Mouse (Mus musculus) kidney, embryonic 14.5 days (tissue): ENCODE measurements at regions not wholly inside any gene's neighbourhood (a gene's known extent, or its start where the extent isn't known, plus 50 kb on each side); places are given as distances from the start of the nearest gene placed in this dataset.
A peak's percentile ranks its signal among the peaks of the same experiment; 100 is the strongest.

ENCODE experiments used
- ATAC-seq: fragments of 200-750 bp; cut with Nextera tagmentation; 2 replicates; pipeline ENCODE4 v1.8.0; 2017; ENCODE audit warnings: moderate number of reproducible peaks, mild to moderate bottlenecking, moderate TSS enrichment, moderate library complexity; ENCODE audit not compliant: low FRiP score, low TSS enrichment
- H3K27ac ChIP-seq: fragments of 300-500 bp; sonication (generic); 2 replicates; pipeline ENCODE4 v1.5.1; 2014; ENCODE audit warnings: low read depth, mild to moderate bottlenecking, low read length, moderate library complexity, mixed read lengths
- H3K27me3 ChIP-seq: fragments of 300-500 bp; sonication (generic); 2 replicates; pipeline ENCODE4 v1.6.1; 2014; ENCODE audit warnings: mild to moderate bottlenecking, low read length; ENCODE audit not compliant: control insufficient read depth, insufficient read depth
- H3K36me3 ChIP-seq: fragments of 300-500 bp; sonication (generic); 2 replicates; pipeline ENCODE4 v1.6.1; 2014; ENCODE audit warnings: low read length, mixed read lengths; ENCODE audit not compliant: control insufficient read depth, insufficient read depth
- H3K4me1 ChIP-seq: fragments of 300-500 bp; sonication (generic); 2 replicates; pipeline ENCODE4 v1.6.1; 2014; ENCODE audit warnings: low read length, mixed read lengths; ENCODE audit not compliant: control insufficient read depth, insufficient read depth
- H3K4me2 ChIP-seq: fragments of 300-500 bp; sonication (generic); replicated peaks from 2 replicates; pipeline ENCODE4 v1.6.1; 2014; ENCODE audit warnings: low read depth, mild to moderate bottlenecking, low read length
- H3K4me3 ChIP-seq: fragments of 300-500 bp; sonication (generic); 2 replicates; pipeline ENCODE4 v1.5.1; 2014; ENCODE audit warnings: mild to moderate bottlenecking, low read length
- H3K9ac ChIP-seq: fragments of 300-500 bp; sonication (generic); 2 replicates; pipeline ENCODE4 v1.6.1; 2014; ENCODE audit warnings: low read depth, mild to moderate bottlenecking, low read length, moderate library complexity
- H3K9me3 ChIP-seq: fragments of 300-500 bp; sonication (generic); 2 replicates; pipeline ENCODE4 v1.6.1; 2016; ENCODE audit warnings: low read length; ENCODE audit not compliant: control insufficient read depth
- WGBS: fragments of 180-500 bp; shearing (Covaris S2); extraction: QIAGEN DNeasy Blood & Tissue Kit; methylation state at CpG from one replicate; pipeline ENCODE4 v1.1.7; 2014; 5-methylcytosine and 5-hydroxymethylcytosine counted together

- H3K9ac ChIP-seq = no peak overlapping the region
- no peaks in the 10 kb centered on the region for H3K36me3 ChIP-seq
- no peaks in the 10 kb centered on the region for H3K27me3 ChIP-seq
- H3K4me2 ChIP-seq = no peak overlapping the region
- no peak overlapping the region for H3K27ac ChIP-seq
- no peak for ATAC-seq
- 92% methylated on average over 5 of the region's 5 CpGs for WGBS
- no peaks in the 10 kb centered on the region for H3K9me3 ChIP-seq
- no peaks in the 10 kb centered on the region for H3K4me1 ChIP-seq
- no peak overlapping the region for H3K4me3 ChIP-seq
Observed at GRCm38 (mm10) chr1:71848656-71849055, 195.7 kb upstream of the Fn1 start.

- H3K9me3 ChIP-seq = peaks cover 4% of the 10 kb centered on the region; the same call in 1 of the 2 replicates
- ATAC-seq = peak; percentile 68; the same call in 1 of the 2 replicates
- peak overlapping the region; percentile 3; the same call in 1 of the 2 replicates for H3K27ac ChIP-seq
- no peak overlapping the region for H3K4me3 ChIP-seq
- peak overlapping the region; percentile 13 for H3K4me2 ChIP-seq
- H3K4me1 ChIP-seq = no peaks in the 10 kb centered on the region
- peak overlapping the region; percentile 19; the same call in 1 of the 2 replicates for H3K9ac ChIP-seq
- 37% methylated on average over 16 of the region's 16 CpGs for WGBS
- no peaks in the 10 kb centered on the region for H3K36me3 ChIP-seq
- H3K27me3 ChIP-seq = no peaks in the 10 kb centered on the region
Observed at GRCm38 (mm10) chr1:71844938-71845685, 192.1 kb upstream of the Fn1 start.

- Histone ChIP-seq H3K9me3 (peaks cover 6% of the 10 kb centered on the region; the same call in 1 of the 2 replicates), H3K4me1 (peaks cover 7% of the 10 kb centered on the region; the same call in 1 of the 2 replicates), H3K27me3 (no peaks in the 10 kb centered on the region), H3K36me3 (no peaks in the 10 kb centered on the region), H3K4me3 (peak overlapping the region; percentile 10; the same call in 1 of the 2 replicates), H3K9ac (no peak overlapping the region), H3K4me2 (peak overlapping the region; percentile 30), H3K27ac (0 out of 2 replicates have a peak overlapping the region, but pooled peaks have one; percentile 0)
- peak; percentile 74 for ATAC-seq
- WGBS = 20% methylated on average over 12 of the region's 12 CpGs
Observed at GRCm38 (mm10) chr1:71837764-71838163, 184.8 kb upstream of the Fn1 start.

- WGBS = 35% methylated on average over 20 of the region's 20 CpGs
- Histone ChIP-seq H3K4me2 (peak overlapping the region; percentile 30), H3K27ac (no peak overlapping the region), H3K9ac (no peak overlapping the region), H3K4me3 (peak overlapping the region; percentile 10; the same call in 1 of the 2 replicates), H3K9me3 (peaks cover 6% of the 10 kb centered on the region; the same call in 1 of the 2 replicates), H3K36me3 (no peaks in the 10 kb centered on the region), H3K4me1 (peaks cover 7% of the 10 kb centered on the region; the same call in 1 of the 2 replicates), H3K27me3 (no peaks in the 10 kb centered on the region)
- ATAC-seq = peak; percentile 54; the same call in 1 of the 2 replicates
Observed at GRCm38 (mm10) chr1:71837039-71837648, 184.1 kb upstream of the Fn1 start.

GRCm38 (mm10) chr1:71830379-71830778 is 177.4 kb upstream of the Fn1 start:
- no peaks in the 10 kb centered on the region for H3K9me3 ChIP-seq
- no peak overlapping the region for H3K27ac ChIP-seq
- H3K9ac ChIP-seq = no peak overlapping the region
- H3K27me3 ChIP-seq = no peaks in the 10 kb centered on the region
- no peak overlapping the region for H3K4me3 ChIP-seq
- ATAC-seq = no peak
- no peak overlapping the region for H3K4me2 ChIP-seq
- no peaks in the 10 kb centered on the region for H3K36me3 ChIP-seq
- no peaks in the 10 kb centered on the region for H3K4me1 ChIP-seq
- 86% methylated on average over 6 of the region's 6 CpGs for WGBS

GRCm38 (mm10) chr1:71824410-71824809 is 171.4 kb upstream of the Fn1 start:
- no peak overlapping the region for H3K9ac ChIP-seq
- 80% methylated on average over 5 of the region's 5 CpGs for WGBS
- no peak overlapping the region for H3K4me3 ChIP-seq
- H3K4me1 ChIP-seq = no peaks in the 10 kb centered on the region
- no peaks in the 10 kb centered on the region for H3K36me3 ChIP-seq
- H3K27me3 ChIP-seq = no peaks in the 10 kb centered on the region
- no peak overlapping the region for H3K27ac ChIP-seq
- no peaks in the 10 kb centered on the region for H3K9me3 ChIP-seq
- no peak for ATAC-seq
- no peak overlapping the region for H3K4me2 ChIP-seq

GRCm38 (mm10) chr1:71822123-71822522 is 169.1 kb upstream of the Fn1 start:
- H3K27ac ChIP-seq = no peak overlapping the region
- ATAC-seq = no peak
- H3K27me3 ChIP-seq = no peaks in the 10 kb centered on the region
- H3K9me3 ChIP-seq = no peaks in the 10 kb centered on the region
- H3K4me1 ChIP-seq = no peaks in the 10 kb centered on the region
- H3K4me2 ChIP-seq = no peak overlapping the region
- H3K4me3 ChIP-seq = no peak overlapping the region
- WGBS = 74% methylated on average over 3 of the region's 3 CpGs
- H3K9ac ChIP-seq = no peak overlapping the region
- H3K36me3 ChIP-seq = no peaks in the 10 kb centered on the region

GRCm38 (mm10) chr1:71821099-71821498 is 168.1 kb upstream of the Fn1 start:
- Histone ChIP-seq H3K4me3 (no peak overlapping the region), H3K4me1 (no peaks in the 10 kb centered on the region), H3K4me2 (no peak overlapping the region), H3K9me3 (no peaks in the 10 kb centered on the region), H3K27me3 (no peaks in the 10 kb centered on the region), H3K27ac (no peak overlapping the region), H3K9ac (no peak overlapping the region), H3K36me3 (no peaks in the 10 kb centered on the region)
- WGBS = 79% methylated on average over 7 of the region's 7 CpGs
- ATAC-seq = no peak

GRCm38 (mm10) chr1:71816306-71816705 is 163.3 kb upstream of the Fn1 start:
- WGBS = 88% methylated on average over 9 of the region's 9 CpGs
- no peak overlapping the region for H3K4me2 ChIP-seq
- no peak overlapping the region for H3K9ac ChIP-seq
- no peak overlapping the region for H3K27ac ChIP-seq
- no peak for ATAC-seq
- H3K36me3 ChIP-seq = no peaks in the 10 kb centered on the region
- H3K4me1 ChIP-seq = no peaks in the 10 kb centered on the region
- no peaks in the 10 kb centered on the region for H3K27me3 ChIP-seq
- no peak overlapping the region for H3K4me3 ChIP-seq
- no peaks in the 10 kb centered on the region for H3K9me3 ChIP-seq
